In genomic region chr5:105358902-105359301, GRCm38 (mm10) we compare ENCODE assay signal across 25 mouse cellular contexts. TPM values are rescaled to one million over a fixed set of nuclear protein-coding genes. Genes with fewer than 3 reads are reported as not detected.
DNase-seq lines count a peak whose midpoint lies in the region; ATAC-seq lines count a peak whose summit lies in the region.
"Had no signal": no experiment of that assay in that cellular context is flagged by ENCODE, and none has a peak within 500 bp of the region (broad histone marks: within the 10 kb centered on the region; RNA-seq: fewer than 3 reads in every experiment).

No protein-coding gene starts in this region.

- no peaks in the 10 kb centered on the region for H3K9me3 ChIP-seq in liver, embryonic 16.5 days (replicated peaks; ENCODE audit: control insufficient read depth, low read length)
- H3K9me3 ChIP-seq in liver, embryonic 12.5 days (replicated peaks) = no peaks in the 10 kb centered on the region
- no peaks in the 10 kb centered on the region for H3K9me3 ChIP-seq in intestine, embryonic 15.5 days
- H3K9me3 ChIP-seq in hindbrain, embryonic 16.5 days (ENCODE audit: control insufficient read depth, low read length) = no peaks in the 10 kb centered on the region
- H3K9me3 ChIP-seq: forebrain, embryonic 10.5 days; forebrain, embryonic 13.5 days; G1E; hindbrain, embryonic 10.5 days; hindbrain, embryonic 13.5 days had no signal

- no peak overlapping the region for H3K4me3 ChIP-seq in liver, embryonic 16.5 days (ENCODE audit: low read depth, low read length)
- H3K4me3 ChIP-seq in liver, embryonic 12.5 days = no peak overlapping the region
- H3K4me3 ChIP-seq in intestine, embryonic 15.5 days (replicated peaks) = no peak overlapping the region
- no peak overlapping the region for H3K4me3 ChIP-seq in hindbrain, embryonic 16.5 days (ENCODE audit: low read length)
- H3K4me3 ChIP-seq: forebrain, embryonic 10.5 days; forebrain, embryonic 13.5 days; gastrocnemius, adult 2 months; hindbrain, embryonic 10.5 days; hindbrain, embryonic 13.5 days had no signal

- no peak overlapping the region for H3K9ac ChIP-seq in liver, embryonic 16.5 days (ENCODE audit: low read depth, low read length)
- no peak overlapping the region for H3K9ac ChIP-seq in liver, embryonic 12.5 days
- no peak overlapping the region for H3K9ac ChIP-seq in intestine, embryonic 15.5 days
- no peak overlapping the region for H3K9ac ChIP-seq in hindbrain, embryonic 16.5 days (ENCODE audit: low read depth, low read length)
- H3K9ac ChIP-seq: forebrain, embryonic 13.5 days; hindbrain, embryonic 13.5 days had no signal

- H3K36me3 ChIP-seq in liver, embryonic 16.5 days (ENCODE audit: control insufficient read depth, insufficient read depth) = no peaks in the 10 kb centered on the region
- no peaks in the 10 kb centered on the region for H3K36me3 ChIP-seq in liver, embryonic 12.5 days
- no peaks in the 10 kb centered on the region for H3K36me3 ChIP-seq in intestine, embryonic 15.5 days
- no peaks in the 10 kb centered on the region for H3K36me3 ChIP-seq in hindbrain, embryonic 16.5 days (ENCODE audit: control insufficient read depth, insufficient read depth, low read length)
- H3K36me3 ChIP-seq: forebrain, embryonic 10.5 days; G1E; hindbrain, embryonic 10.5 days; hindbrain, embryonic 13.5 days had no signal

- H3K27me3 ChIP-seq in liver, embryonic 16.5 days (ENCODE audit: control insufficient read depth, insufficient read depth, low read depth, low read length) = no peaks in the 10 kb centered on the region
- H3K27me3 ChIP-seq in liver, embryonic 12.5 days (replicated peaks) = no peaks in the 10 kb centered on the region
- H3K27me3 ChIP-seq in intestine, embryonic 15.5 days (replicated peaks) = no peaks in the 10 kb centered on the region
- no peaks in the 10 kb centered on the region for H3K27me3 ChIP-seq in hindbrain, embryonic 16.5 days (replicated peaks; ENCODE audit: control insufficient read depth, insufficient read depth, low read length)
- H3K27me3 ChIP-seq: forebrain, embryonic 13.5 days; hindbrain, embryonic 13.5 days; Patski had no signal

- no peak overlapping the region for H3K27ac ChIP-seq in liver, embryonic 16.5 days (ENCODE audit: low read length)
- H3K27ac ChIP-seq in liver, embryonic 12.5 days = no peak overlapping the region
- no peak overlapping the region for H3K27ac ChIP-seq in intestine, embryonic 15.5 days
- no peak overlapping the region for H3K27ac ChIP-seq in hindbrain, embryonic 16.5 days (ENCODE audit: low read depth, low read length)
- H3K27ac ChIP-seq: forebrain, embryonic 10.5 days; forebrain, embryonic 13.5 days; gastrocnemius, adult 2 months; hindbrain, embryonic 10.5 days; hindbrain, embryonic 13.5 days; hindbrain, postnatal 0 days had no signal

- ATAC-seq in liver, embryonic 16.5 days (ENCODE audit: low read depth) = peak; percentile 73
- no peak for ATAC-seq in liver, embryonic 12.5 days
- ATAC-seq in intestine, embryonic 15.5 days = peak; percentile 65
- ATAC-seq in hindbrain, embryonic 16.5 days = no peak
- ATAC-seq in megakaryocyte, adult 5-6 weeks (ENCODE audit: poor library complexity, severe bottlenecking) = no peak
- ATAC-seq: forebrain, embryonic 13.5 days; forebrain, embryonic 16.5 days; hindbrain, postnatal 0 days; inflammation-experienced regulatory T-cells, adult 6 months; Patski had no signal

- 46% methylated on average over 3 of the region's 3 CpGs for WGBS in liver, embryonic 16.5 days (ENCODE audit: insufficient replicate concordance)
- 62% methylated on average over 3 of the region's 3 CpGs for WGBS in liver, embryonic 12.5 days (ENCODE audit: insufficient replicate concordance)
- WGBS in intestine, embryonic 15.5 days = 71% methylated on average over 3 of the region's 3 CpGs
- 27% methylated on average over 3 of the region's 3 CpGs for WGBS in large intestine, adult 2 months
- WGBS in hindbrain, embryonic 16.5 days = 88% methylated on average over 3 of the region's 3 CpGs

- no peak overlapping the region for H3K4me2 ChIP-seq in liver, embryonic 16.5 days (ENCODE audit: low read depth, low read length)
- no peak overlapping the region for H3K4me2 ChIP-seq in liver, embryonic 12.5 days
- H3K4me2 ChIP-seq in intestine, embryonic 15.5 days (replicated peaks) = no peak overlapping the region
- H3K4me2 ChIP-seq in hindbrain, embryonic 16.5 days (ENCODE audit: low read length) = no peak overlapping the region
- H3K4me2 ChIP-seq: forebrain, embryonic 13.5 days; heart, embryonic 11.5 days; hindbrain, embryonic 13.5 days had no signal

- H3K4me1 ChIP-seq in liver, embryonic 16.5 days (ENCODE audit: control insufficient read depth, low read depth, low read length) = no peaks in the 10 kb centered on the region
- H3K4me1 ChIP-seq in liver, embryonic 12.5 days = no peaks in the 10 kb centered on the region
- no peaks in the 10 kb centered on the region for H3K4me1 ChIP-seq in intestine, embryonic 15.5 days (replicated peaks)
- H3K4me1 ChIP-seq in hindbrain, embryonic 16.5 days (ENCODE audit: control insufficient read depth, insufficient read depth, low read depth, low read length) = no peaks in the 10 kb centered on the region
- H3K4me1 ChIP-seq: forebrain, embryonic 10.5 days; forebrain, embryonic 13.5 days; hindbrain, embryonic 10.5 days; hindbrain, embryonic 13.5 days had no signal

- peak; percentile 25 for DNase-seq in large intestine, adult 2 months (ENCODE audit: low read depth, low spot score)
- no peak for DNase-seq in cerebellum, adult 18-20 months
- DNase-seq: adrenal gland, adult 2 months; adrenal gland, postnatal 14 days; cerebellum, adult 11 months; cerebellum, adult 9-10 months; cerebellum, postnatal 14 days; gastrocnemius, adult 2 months; gastrocnemius, postnatal 14 days; heart, postnatal 36 days had no signal

RNA-seq across cellular contexts. Expression of gene Lrrc8b, which starts 56.7 kb away (rescaled TPM):
- polyA plus RNA-seq in liver, embryonic 16.5 days (2015; fragmentation: Nextera tagmentation; extraction: Ambion mirVana) = 1.8 TPM in 2 replicates
- polyA plus RNA-seq in liver, embryonic 12.5 days (2016; fragmentation: Nextera tagmentation; extraction: Ambion mirVana) = 7.5 and 7.8 TPM in 2 replicates
- 5.8 and 6.3 TPM in 2 replicates for polyA plus RNA-seq in intestine, embryonic 15.5 days (2015; fragmentation: Nextera tagmentation; extraction: Ambion mirVana)
- polyA plus RNA-seq in large intestine, adult 2 months (2012; rRNA removed) = 8.0 and 21.2 TPM in 2 replicates
- 11.2 and 14.9 TPM in 2 replicates for polyA plus RNA-seq in hindbrain, embryonic 16.5 days (2015; fragmentation: Nextera tagmentation; extraction: Ambion mirVana)
- total RNA-seq in megakaryocyte, adult 5-6 weeks (2015) = 19.9 and 23.7 TPM in 2 replicates
- 8.1 and 9.6 TPM in 2 replicates for total RNA-seq in megakaryocyte, adult 5-6 weeks (2017)

Comparison
In these comparisons a context has a peak if more than half of its experiments do, and no peak if none do; other contexts are left out.
1. ATAC-seq: peak in liver, embryonic 16.5 days (single experiment) and intestine, embryonic 15.5 days (single experiment); none in liver, embryonic 12.5 days (single experiment), hindbrain, embryonic 16.5 days (single experiment) and megakaryocyte, adult 5-6 weeks (single experiment).